Mouse (Mus musculus): ENCODE results near the gene Cyp4f13.

Gene Cyp4f13

DNA sequence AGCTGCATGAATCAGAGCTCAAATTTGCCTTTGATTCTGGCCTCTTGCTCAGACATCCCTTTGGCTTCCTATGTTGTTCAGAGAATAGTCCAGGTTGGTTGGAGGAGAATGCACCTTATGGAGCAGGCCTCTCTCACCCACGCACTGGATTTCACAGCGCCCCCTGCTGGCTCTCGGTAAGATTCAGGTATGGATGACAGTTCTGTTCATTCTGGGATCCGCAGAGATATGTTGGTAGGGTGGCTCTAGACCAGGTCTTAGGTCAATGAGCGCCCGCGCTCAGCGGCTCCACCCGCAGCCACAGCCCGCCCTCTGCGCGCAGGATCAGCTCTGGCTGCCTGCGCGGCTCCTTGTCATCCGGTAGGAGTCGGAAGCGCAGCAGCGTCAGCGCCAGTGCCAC is 42.0 kb downstream of the Cyp4f13 start:
- DNase-seq (ENCODE audit: low spot score), result peak; percentile 63

DNA sequence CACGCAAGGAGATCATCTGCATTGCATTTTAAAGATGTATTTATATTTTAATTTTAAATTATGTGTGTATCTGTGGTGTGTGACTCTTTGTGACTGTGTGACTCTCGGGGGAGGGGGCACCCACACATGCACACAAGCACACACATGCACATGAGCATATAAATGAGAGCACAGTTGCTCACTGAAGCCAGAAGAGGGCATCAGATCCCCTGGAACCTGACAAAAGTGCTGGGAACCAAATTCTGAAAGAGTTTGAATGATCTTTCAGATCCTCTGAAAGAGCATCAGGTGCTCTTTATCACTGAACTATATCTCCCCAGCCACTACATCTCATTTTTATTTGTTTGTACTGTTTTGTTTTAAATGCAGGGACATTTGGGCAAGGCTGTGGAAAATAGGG is 42.8 kb downstream of the Cyp4f13 start:
- DNase-seq (ENCODE audit: low spot score), result peak; percentile 8

DNA sequence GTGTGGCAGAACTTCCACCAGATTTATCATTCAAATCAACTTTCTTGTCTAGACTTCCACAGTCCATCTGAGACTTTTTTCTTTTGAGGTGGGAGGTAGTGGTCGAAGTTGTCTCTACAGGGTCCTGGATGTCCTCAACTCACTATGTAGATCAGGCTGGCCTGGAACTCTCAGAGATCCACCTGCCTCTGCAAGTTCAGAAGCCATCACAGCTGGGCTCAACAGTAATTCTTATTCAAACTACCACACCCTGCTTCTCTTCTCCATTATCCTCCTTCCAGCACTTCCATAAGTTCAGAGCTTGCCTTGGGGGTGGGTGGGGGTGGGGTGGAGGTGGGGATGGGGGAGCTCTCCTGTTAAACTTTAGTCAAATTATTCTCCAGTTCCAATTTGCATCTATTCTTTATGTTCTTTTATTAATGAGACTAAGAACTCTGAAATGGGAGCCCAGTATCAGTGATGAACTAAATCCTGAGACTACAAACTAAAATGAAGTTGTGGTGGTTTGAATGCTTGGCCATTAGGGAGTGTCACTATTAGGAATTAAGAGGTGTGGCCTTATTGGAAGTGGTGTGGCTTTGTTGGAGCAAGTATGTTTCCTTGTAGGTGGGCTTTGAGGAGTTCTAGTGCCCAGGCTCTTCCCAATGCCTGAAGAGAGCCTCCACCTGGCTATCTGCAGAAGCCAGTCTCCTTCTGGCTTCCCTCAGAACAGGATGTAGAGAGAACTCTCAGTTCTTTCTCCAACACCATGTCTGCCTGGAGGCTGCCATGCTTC is 45.3 kb downstream of the Cyp4f13 start:
- DNase-seq (ENCODE audit: low spot score), result no peak

DNA sequence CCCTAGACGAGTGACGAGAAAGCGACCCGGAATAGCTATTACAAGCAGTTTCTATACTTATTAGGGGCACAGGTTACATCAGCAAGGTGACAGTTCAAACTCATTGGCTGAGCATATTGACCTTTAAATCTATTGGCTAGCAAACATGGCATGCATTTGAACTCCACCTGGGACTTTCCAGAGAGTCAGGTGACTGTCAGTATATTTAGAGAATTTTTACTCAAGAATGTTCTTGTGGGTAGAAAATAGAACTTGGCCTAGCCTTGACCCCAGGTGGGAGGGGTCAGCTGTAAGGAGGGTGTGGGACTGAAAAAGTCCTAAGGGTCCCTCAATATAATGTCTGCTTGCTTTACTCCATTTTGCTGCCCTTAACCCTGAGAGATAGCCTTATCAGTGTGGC is 51.8 kb downstream of the Cyp4f13 start:
- DNase-seq (ENCODE audit: low spot score), result no peak

DNA sequence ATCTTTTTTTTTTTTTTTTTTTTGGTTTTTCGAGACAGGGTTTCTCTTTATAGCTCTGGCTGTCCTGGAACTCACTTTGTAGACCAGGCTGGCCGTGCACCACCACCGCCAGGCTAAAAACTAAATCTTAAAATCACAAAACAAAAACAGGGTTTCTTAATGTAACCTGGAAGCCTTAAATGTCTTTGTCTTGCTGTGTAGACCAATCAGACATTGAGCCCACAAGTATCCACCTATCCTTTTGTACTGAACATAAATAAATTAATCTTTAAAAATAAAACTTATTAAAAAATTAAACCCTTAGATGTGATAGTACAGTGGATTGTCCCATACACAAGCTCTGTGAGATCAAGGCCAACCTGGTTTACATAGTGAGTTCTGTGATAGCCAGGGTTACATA is 53.3 kb downstream of the Cyp4f13 start:
- DNase-seq (ENCODE audit: low spot score), result no peak

DNA sequence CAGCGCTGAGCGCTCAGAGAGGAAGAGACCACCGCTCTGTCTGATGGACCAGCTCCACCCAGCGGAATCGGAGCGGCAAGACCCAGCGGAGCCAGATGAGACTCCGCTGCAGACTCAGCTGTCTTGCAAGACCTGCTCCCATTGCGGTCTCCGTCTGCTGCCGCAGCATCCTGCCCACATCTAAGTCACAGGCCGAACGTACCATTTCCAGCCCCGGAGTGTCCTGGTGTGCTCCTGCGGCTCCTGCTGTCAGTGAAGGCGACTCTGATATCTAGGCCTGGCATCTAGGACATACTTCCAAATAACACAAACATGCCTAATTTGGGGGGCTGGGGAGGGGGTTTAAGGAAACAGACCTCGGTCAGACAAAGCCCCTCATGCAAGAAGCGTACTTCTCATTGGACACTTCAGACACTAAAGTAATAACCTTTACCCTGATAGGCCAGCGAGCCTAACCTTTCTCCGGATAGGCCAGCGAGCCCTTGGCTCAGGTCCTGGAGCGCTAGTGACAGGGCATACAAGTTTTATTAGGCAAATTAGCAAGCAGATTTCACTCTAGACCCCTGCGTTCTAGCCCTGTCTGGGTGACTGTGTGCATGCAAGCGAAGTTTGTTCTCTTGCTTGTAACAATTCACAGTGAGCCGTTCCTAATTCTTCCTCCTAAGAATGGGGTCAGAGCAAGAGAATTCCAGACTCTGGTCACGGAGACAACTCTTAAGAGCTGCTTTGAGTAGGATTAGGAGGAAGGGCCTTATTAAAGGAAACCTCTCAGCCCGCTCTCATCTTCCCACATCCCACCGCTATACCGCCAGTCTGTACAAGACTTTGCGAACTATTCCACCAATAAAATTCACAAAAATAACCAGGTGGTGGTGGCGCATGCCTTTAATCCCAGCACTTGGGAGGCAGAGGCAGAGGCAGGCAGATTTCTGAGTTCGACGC is 55.7 kb downstream of the Cyp4f13 start, which contains the start of gene Zfp870:
Gene Zfp870 (minus strand): TSS at position 404 of the 942 bp plus-strand sequence.
- DNase-seq (ENCODE audit: low spot score), result peak; percentile 95

DNA sequence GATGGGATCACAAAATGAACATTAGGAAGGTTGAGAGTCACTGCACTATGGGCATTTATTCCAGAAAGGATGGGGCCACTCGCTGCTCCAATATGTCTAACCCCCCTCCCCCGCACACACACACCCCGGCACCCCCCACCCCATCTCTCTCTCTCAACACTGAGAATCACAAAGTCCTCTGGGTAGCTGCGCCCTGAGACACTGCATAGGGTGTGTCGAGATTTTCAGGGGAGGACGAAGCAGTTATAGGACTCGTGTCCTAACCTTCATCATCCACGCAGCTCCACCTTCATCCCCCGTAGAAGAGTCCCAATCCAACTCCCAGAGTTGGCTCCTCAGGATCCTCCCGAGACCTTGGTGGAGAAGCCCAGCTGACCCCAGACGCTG is 56.4 kb downstream of the Cyp4f13 start:
- DNase-seq (ENCODE audit: low spot score), result no peak

DNA sequence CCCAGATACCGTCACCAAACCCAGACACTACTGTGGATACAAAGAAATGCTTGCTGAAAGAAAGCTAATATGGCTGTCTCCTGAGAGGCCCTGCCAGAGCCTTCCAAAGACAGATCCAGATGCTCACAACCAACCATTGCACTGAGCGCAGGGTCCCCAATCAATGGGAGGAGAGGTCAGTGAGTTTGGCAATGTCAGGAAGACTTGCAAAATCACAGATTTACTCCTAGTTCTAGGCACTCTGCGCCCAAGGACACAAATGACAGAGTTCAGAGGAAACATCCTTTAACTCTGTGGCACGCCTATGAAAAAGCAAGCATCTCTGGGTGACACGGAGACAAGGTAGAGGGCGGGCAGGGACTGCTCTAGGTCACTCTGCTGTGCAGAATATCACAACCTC is 57.6 kb downstream of the Cyp4f13 start:
- no peak for DNase-seq (ENCODE audit: low spot score)

DNA sequence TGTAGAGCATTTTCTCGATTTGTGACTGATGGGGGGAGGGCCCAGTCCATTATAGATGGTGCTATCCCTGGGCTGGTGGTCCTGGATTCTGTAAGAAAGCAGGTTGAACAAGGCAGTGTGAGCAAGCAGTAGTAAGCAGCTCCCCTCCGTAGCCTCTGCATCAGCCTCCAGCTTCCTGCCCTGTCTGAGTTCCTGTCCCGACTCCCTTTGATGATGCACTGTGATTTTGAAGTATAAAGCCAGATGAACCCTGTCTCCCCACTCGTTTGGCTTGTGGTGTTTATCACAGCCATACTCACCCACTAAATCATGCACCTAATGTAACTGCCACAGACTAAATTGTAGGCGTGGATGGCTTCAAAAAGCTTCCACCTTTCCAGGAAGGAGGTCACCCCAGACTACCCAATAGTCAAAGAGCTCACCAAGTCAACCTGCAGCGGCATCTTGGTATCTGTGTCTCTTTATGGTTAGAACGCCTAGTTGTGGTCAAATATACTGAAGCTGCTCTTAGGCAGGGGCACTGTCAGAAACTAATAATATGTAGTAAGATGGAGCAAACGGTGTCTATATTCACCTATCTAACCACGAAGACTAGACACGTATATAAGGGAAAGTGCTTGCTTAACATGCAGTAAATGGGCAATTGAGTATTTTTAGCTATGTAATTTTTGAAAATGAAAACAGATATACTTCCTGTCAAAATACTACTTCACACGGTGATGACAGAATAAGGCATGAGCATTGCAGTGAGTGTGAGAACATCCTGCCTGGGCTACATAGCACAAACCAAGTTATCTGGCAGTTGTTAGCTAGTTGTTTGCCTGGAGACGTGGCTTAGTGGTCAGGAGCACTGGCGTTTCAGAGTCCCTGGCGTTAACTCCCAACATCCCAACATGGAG is 66.6 kb downstream of the Cyp4f13 start:
- no peak for DNase-seq (ENCODE audit: low spot score)

DNA sequence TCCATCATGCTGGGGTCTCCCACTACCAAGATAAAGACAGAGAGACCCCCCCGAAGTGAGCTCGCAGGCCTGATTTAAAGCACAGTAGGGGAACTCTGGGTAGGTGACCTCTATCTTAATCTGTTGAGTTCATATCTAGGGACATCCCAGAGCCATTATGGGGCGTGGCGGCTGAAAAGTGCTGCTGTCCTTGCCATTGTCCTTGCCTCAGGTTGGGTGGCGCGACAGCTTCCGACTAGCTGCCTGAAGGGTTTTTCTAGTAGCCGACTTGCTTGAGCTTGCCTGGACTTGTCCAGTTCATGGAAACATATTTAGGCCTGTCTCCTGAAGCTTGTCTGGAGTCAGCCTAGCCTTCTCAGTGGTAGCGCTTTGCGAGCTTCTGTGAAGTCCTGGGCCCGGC is 68.4 kb downstream of the Cyp4f13 start:
- DNase-seq (ENCODE audit: low spot score), result no peak

DNA sequence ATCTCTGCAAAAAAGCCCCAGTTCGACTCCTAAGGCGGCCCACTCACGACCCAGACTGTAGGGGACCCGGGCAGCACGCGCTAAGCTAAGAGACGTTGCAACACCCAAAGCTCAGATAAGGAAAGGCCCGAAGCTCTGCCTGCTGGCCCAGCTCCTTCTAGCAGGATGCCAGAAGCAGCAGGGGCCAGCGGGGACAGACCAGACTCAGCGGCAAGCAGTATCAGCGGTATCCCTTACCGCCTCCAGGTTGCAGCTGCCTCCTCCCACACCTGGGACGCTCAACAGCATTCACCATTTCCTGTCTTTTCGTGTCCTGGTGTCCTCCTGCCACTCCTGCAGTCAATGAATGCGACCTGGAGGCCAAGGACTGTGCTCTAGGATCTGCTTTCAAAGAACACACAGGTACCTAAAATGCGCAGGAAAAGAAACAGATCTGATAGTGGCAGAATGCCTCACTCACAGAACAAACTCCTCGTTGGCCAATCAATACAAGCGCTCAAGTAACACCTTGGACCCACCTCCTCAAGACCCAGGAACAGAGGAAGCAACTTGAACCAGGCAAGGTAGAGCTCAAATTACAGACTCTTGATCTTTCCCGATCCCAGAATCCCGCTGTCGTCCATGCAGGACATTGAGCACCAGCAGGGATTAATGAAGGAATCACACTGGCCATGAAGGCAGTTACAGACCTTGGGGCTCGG is 69.6 kb downstream of the Cyp4f13 start:
- DNase-seq (ENCODE audit: low spot score), result peak; percentile 27
